Mouse (Mus musculus): Measurements from ENCODE around the gene Emg1.

DNA sequence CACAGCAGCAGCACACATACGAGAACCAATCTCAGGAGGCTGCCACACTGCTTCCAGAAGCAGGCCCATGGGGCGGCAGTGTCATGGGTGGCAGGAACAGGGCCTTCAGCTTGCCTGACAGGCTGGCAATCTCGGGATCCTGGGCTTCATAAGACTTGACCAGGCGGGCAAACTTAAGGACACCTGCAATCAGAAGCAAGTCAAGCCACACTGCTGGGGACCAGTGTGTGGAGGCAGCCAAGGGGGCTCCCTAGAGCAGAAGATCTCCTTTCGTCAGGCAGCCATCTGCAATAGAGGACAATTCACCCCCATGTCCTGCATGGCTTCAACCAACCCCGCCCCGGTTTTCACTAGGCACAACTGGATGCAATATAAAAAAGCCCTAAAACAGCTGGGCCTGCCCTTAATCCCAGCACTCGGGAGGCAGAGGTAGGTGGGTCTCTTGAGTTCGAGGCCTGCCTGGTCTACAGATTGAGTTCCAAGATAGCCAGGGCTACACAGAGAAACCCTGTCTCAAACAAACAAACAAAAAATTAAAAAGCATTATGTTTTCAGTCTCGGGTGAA lies 27.3 kb upstream of the Emg1 start:
- TF ChIP-seq CTCF (IDR thresholded peaks at IDR 0.05; ENCODE audit: insufficient read depth, low read length) (no peak), POLR2A (IDR thresholded peaks at IDR 0.05; ENCODE audit: borderline replicate concordance, extremely low read depth, low read depth, low read length) (no peak)
